Mouse (Mus musculus) lung, adult 2 months (tissue): Measurements from ENCODE around the gene Gsta2.

Experiments
- CTCF ChIP-seq: fragments of 200-500 bp; IDR thresholded peaks from 2 replicates; pipeline ENCODE4 v1.5.1; 2011; ENCODE audit warnings: mild to moderate bottlenecking, low read length, control low read depth; ENCODE audit not compliant: insufficient read depth
- POLR2A ChIP-seq: fragments of 200-500 bp; IDR thresholded peaks from 2 replicates; pipeline ENCODE4 v1.6.1; 2011; ENCODE audit warnings: low read depth, mild to moderate bottlenecking, control low read depth, low read length, borderline replicate concordance; ENCODE audit errors: extremely low read depth

- TF ChIP-seq POLR2A (no peak), CTCF (no peak)
Measured at GRCm38 (mm10) chr9:78400570-78400969, 45.0 kb upstream of the Gsta2 start.
